Mouse (Mus musculus) liver, embryonic 14.5 days (tissue): Measurements from ENCODE around the gene Zfp949. TPM values are rescaled to one million over a fixed set of nuclear protein-coding genes. Genes with fewer than 3 reads are reported as not detected.

Experiments
- ATAC-seq: fragments of 200-750 bp; cut with Nextera tagmentation; 2 replicates; pipeline ENCODE4 v1.8.0; 2017; ENCODE audit warnings: moderate number of reproducible peaks, mild to moderate bottlenecking, moderate library complexity; ENCODE audit not compliant: insufficient read depth
- DNase-seq, 3 experiments: peaks; one replicate each; pipeline ENCODE4 v3.0.0-alpha.2; 2012 to 2013; ENCODE audit warnings: low read depth in 3 of 3, low spot score in 3 of 3
- H3K27ac ChIP-seq: fragments of 300-500 bp; sonication (generic); 2 replicates; pipeline ENCODE4 v1.5.1; 2014; ENCODE audit warnings: moderate library complexity, mild to moderate bottlenecking, control low read depth, inconsistent platforms
- H3K27me3 ChIP-seq: fragments of 300-500 bp; sonication (generic); 2 replicates; pipeline ENCODE4 v1.6.1; 2014; ENCODE audit warnings: mild to moderate bottlenecking, low read length, moderate library complexity; ENCODE audit not compliant: control insufficient read depth, insufficient read depth
- H3K36me3 ChIP-seq: fragments of 300-500 bp; sonication (generic); replicated peaks from 2 replicates; pipeline ENCODE4 v1.6.1; 2014; ENCODE audit warnings: low read depth; ENCODE audit not compliant: control insufficient read depth, insufficient read depth
- H3K4me1 ChIP-seq, 2 experiments: fragments of 200-500 bp in 1 of 2; fragments of 300-500 bp in 1 of 2; sonication (generic) in 1 of 2; replicated peaks; 2 replicates each; pipeline ENCODE4 v1.6.1; 2012 to 2014; ENCODE audit warnings: antibody characterized with exemption in 1 of 2, inconsistent platforms in 1 of 2, low read length in 1 of 2; ENCODE audit not compliant: control insufficient read depth in 2 of 2, insufficient read depth in 2 of 2
- H3K4me2 ChIP-seq: fragments of 300-500 bp; sonication (generic); 2 replicates; pipeline ENCODE4 v1.6.1; 2014; ENCODE audit warnings: low read depth, mild to moderate bottlenecking, control low read depth, moderate library complexity
- H3K4me3 ChIP-seq, 2 experiments: fragments of 200-500 bp in 1 of 2; fragments of 300-500 bp in 1 of 2; sonication (generic) in 1 of 2; 2 replicates each; pipeline ENCODE4 v1.5.1; 2012 to 2014; ENCODE audit warnings: low read depth in 2 of 2, low read length in 2 of 2, mild to moderate bottlenecking in 2 of 2, control low read depth in 1 of 2, inconsistent platforms in 1 of 2, moderate library complexity in 1 of 2; ENCODE audit not compliant: insufficient read depth in 1 of 2
- H3K9ac ChIP-seq: fragments of 300-500 bp; sonication (generic); replicated peaks from 2 replicates; pipeline ENCODE4 v1.6.1; 2014; ENCODE audit warnings: mild to moderate bottlenecking, control low read depth, moderate library complexity
- H3K9me3 ChIP-seq: fragments of 300-500 bp; sonication (generic); 2 replicates; pipeline ENCODE4 v1.6.1; 2016; ENCODE audit warnings: low read length, mixed read lengths; ENCODE audit not compliant: control insufficient read depth
- CTCF ChIP-seq: IDR thresholded peaks from 2 replicates; pipeline ENCODE4 v1.5.1; 2016; ENCODE audit warnings: antibody characterized with exemption, low read depth, control low read depth
- EP300 ChIP-seq: IDR thresholded peaks from 2 replicates; pipeline ENCODE4 v1.6.1; 2016; ENCODE audit warnings: antibody characterized with exemption, low read depth
- WGBS: fragments of 180-500 bp; shearing (Covaris S2); extraction: QIAGEN DNeasy Blood & Tissue Kit; methylation state at CpG from one replicate; pipeline ENCODE4 v1.1.7; 2014; ENCODE audit not compliant: insufficient replicate concordance; 5-methylcytosine and 5-hydroxymethylcytosine counted together
- polyA plus RNA-seq, 2 experiments: library from polyadenylated mRNA; depleted of rRNA in 1 of 2; stranded (reverse) in 1 of 2; unstranded in 1 of 2; fragments of >200 nt; fragmentation: Nextera tagmentation in 1 of 2; extraction: Ambion mirVana in 1 of 2; gene quantifications; 2 replicates each; pipeline versions ENCODE4 v1.2.1 to v1.2.3; 2012 to 2014

Gene Zfp949
- polyA plus RNA-seq, 2 experiments: 3.8 to 5.8 TPM

DNA sequence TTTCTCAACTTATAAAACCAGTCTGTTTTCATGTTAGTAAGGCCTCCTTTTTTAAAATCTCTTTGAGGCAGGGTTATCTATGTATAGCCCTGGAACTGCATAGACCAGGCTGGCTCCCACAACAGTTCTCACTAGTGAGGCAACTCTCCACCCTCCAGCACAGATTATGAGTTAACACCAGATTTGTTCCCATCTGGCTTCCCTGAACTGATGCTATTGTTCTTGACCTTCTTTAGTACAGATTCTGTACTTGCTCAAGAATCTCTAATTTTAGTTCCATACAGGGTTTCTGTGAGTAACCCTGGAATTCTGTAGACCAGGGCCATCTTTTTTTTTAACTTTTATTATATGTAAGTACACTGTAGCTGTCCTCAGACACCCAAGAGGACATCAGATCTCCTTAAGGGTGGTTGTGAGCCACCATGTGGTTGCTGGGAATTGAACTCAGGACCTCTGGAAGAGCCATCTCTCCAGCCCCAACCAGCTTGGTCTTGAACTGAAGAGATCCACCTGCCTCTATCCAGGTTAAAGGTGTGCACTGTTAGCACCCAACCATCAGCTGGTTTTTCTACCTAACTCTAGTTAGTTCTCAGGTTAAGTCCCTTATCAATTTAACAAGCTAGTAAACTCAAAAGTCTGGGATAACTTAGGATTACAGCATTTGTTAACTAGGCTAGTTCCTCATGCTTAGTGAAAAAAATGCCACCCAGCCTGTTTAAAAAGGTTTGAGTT lies 28.3 kb upstream of the Zfp949 start:
- no peak overlapping the region for H3K4me2 ChIP-seq
- DNase-seq: no peak
- no peak overlapping the region for H3K4me3 ChIP-seq
- H3K4me1 ChIP-seq: peaks cover 0 to 7% of the 10 kb centered on the region in 2 experiments; a peak in 3 of 4 replicates
- H3K36me3 ChIP-seq: peaks cover 14% of the 10 kb centered on the region
- no peak for TF ChIP-seq CTCF
- TF ChIP-seq EP300: no peak
- H3K9ac ChIP-seq: no peak overlapping the region
- ATAC-seq: no peak
- no peaks in the 10 kb centered on the region for H3K27me3 ChIP-seq
- no peaks in the 10 kb centered on the region for H3K9me3 ChIP-seq
- H3K27ac ChIP-seq: no peak overlapping the region

DNA sequence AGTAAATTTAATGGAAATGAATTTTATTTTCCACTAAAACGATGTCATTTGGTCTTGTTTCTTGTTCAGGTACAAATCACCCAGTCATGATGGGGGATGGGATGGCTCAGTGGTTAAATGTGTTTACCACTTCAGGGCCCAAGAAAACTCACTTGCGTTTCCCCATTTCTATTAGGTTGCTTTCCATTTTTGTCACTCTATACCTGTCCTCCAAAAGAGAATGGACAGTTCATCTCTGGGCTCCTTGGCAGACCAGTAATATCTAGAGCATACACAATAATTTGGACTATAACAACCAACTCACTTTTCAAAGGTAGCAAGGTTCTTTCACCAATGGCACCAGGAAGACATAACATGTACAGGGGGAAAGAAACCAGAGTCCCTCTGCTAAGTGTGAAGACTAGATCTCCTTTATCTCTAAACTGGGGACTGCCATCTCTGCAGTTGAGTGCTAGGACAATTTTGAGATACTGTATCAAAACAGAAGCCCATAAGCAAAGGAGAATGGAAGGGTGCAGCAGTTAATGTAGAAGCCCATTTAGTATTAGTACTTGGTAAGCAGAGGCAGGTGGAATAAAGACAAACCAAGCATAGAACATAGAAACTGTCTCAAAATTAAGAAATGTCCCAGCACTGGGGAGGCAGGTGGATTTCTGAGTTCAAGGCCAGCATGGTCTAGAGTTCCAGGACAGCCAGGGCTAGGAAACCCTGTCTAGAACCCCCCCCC lies 27.5 kb upstream of the Zfp949 start:
- Histone ChIP-seq H3K9ac (peak overlapping the region; percentile 98), H3K27ac (peak overlapping the region; percentile 60)
- WGBS: 4% methylated on average over 2 of the region's 2 CpGs

DNA sequence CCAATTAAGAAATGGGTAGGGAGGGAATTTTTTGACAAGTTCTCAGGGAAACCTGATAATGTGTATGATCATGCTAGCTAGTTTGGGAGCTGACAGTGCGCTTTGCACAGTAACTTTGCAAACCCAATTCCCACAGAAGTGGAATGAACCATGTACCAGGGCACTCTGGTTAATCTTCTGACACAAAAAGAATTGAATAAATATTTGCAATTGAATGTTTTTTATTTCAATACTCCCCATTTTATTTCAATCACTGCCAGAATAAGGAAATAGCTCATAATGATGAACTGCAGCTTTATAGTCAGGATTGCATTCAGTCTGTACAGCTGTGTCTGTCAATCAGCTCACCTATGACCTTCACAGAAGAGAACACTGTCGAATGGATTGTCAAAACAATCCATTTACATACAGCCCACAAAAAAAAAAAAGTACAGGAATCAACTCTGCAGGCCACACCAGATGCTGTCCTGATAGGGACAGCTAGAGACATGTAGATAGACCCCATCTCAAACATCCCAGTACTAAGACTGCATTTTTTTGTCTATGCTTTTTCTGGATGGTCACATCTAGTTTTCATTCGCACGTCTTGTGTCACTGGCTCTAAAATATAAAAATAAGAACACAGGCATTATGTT lies 26.9 kb upstream of the Zfp949 start:
- WGBS: 12% methylated on average over 4 of the region's 4 CpGs
- Histone ChIP-seq H3K27ac (peak overlapping the region; percentile 60), H3K9me3 (no peaks in the 10 kb centered on the region), H3K36me3 (peaks cover 14% of the 10 kb centered on the region), H3K4me2 (peak overlapping the region; percentile 92), H3K9ac (peak overlapping the region; percentile 98), H3K27me3 (no peaks in the 10 kb centered on the region), H3K4me1 (peaks cover 0 to 7% of the 10 kb centered on the region in 2 experiments; a peak in 3 of 4 replicates), H3K4me3 (peak overlapping the region; percentile 92 to 99)
- TF ChIP-seq CTCF (no peak), EP300 (no peak)
- DNase-seq (no peak), ATAC-seq (no peak)

More for the DNA sequence above, 27.5 kb upstream of the Zfp949 start:
- TF ChIP-seq EP300 (no peak), CTCF (no peak)
- peak overlapping the region in 1 of 2 experiments; percentile 92; a peak in 1 of 4 replicates for H3K4me3 ChIP-seq
- H3K4me1 ChIP-seq: peaks cover 0 to 7% of the 10 kb centered on the region in 2 experiments; a peak in 3 of 4 replicates
- no peaks in the 10 kb centered on the region for H3K9me3 ChIP-seq
- H3K27me3 ChIP-seq: no peaks in the 10 kb centered on the region
- ATAC-seq: no peak
- peak overlapping the region; percentile 92 for H3K4me2 ChIP-seq
- no peak for DNase-seq
- H3K36me3 ChIP-seq: peaks cover 14% of the 10 kb centered on the region

DNA sequence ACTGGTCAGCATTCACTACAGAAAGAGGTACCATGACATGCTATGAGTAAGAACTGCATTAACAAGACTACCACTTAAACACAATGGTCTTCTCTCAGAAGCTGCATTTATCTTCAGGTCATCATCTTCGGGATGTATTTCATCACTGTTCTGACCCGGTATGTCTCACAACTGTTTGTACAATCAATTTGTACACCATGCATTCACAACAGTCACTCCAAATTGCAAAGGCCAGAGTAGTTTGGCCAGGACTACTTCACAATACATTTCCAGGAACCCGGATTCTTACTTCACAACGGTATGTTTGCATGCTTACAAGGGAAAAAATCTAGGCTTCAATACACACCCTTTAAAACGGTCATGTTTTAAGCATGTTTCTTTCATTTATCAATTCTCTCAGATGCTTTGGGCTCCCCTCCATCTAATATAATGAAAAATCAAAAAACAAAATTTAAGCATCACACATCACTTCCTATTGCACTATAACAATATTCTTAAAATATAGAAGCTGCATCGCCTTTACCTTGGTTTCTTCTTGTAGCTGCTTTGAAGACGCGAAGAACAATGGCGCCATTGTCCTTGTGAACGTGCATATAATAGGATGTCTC lies 25.8 kb upstream of the Zfp949 start:
- H3K27ac ChIP-seq: peak overlapping the region; percentile 90
- H3K4me2 ChIP-seq: peak overlapping the region; percentile 92
- peak overlapping the region; percentile 98 for H3K9ac ChIP-seq
- peaks cover 0 to 7% of the 10 kb centered on the region in 2 experiments; a peak in 3 of 4 replicates for H3K4me1 ChIP-seq
- no peak for DNase-seq
- H3K4me3 ChIP-seq: peak overlapping the region; percentile 92 to 99
- H3K27me3 ChIP-seq: no peaks in the 10 kb centered on the region
- no peak for ATAC-seq
- TF ChIP-seq EP300: no peak
- no peak for TF ChIP-seq CTCF
- WGBS: 0% methylated on average over 10 of the region's 10 CpGs
- peaks cover 14% of the 10 kb centered on the region for H3K36me3 ChIP-seq
- no peaks in the 10 kb centered on the region for H3K9me3 ChIP-seq
